Mouse (Mus musculus) midbrain, embryonic 13.5 days (tissue): ENCODE results near the gene Gnaq. TPM values are rescaled to one million over a fixed set of nuclear protein-coding genes. Genes with fewer than 3 reads are reported as not detected.
"Not testable (repeated sequence)": the region's sequence is repeated elsewhere in the genome, so short reads cannot be mapped to it uniquely, and the experiment has no call there.

Experiments
- ATAC-seq: fragments of 200-750 bp; cut with Nextera tagmentation; 2 replicates; pipeline ENCODE4 v1.8.0; 2017; ENCODE audit warnings: mild to moderate bottlenecking, moderate TSS enrichment, moderate library complexity
- H3K27ac ChIP-seq: fragments of 300-500 bp; sonication (generic); 2 replicates; pipeline ENCODE4 v1.5.1; 2015; ENCODE audit warnings: inconsistent platforms, mild to moderate bottlenecking, moderate library complexity
- H3K27me3 ChIP-seq: fragments of 300-500 bp; sonication (generic); 2 replicates; pipeline ENCODE4 v1.6.1; 2015; ENCODE audit warnings: mild to moderate bottlenecking, inconsistent platforms
- H3K36me3 ChIP-seq: fragments of 300-500 bp; sonication (generic); 2 replicates; pipeline ENCODE4 v1.6.1; 2015; ENCODE audit warnings: mild to moderate bottlenecking, inconsistent platforms
- H3K4me1 ChIP-seq: fragments of 300-500 bp; sonication (generic); replicated peaks from 2 replicates; pipeline ENCODE4 v1.6.1; 2015; ENCODE audit warnings: inconsistent platforms
- H3K4me2 ChIP-seq: fragments of 300-500 bp; sonication (generic); replicated peaks from 2 replicates; pipeline ENCODE4 v1.6.1; 2015; ENCODE audit warnings: moderate library complexity, mild to moderate bottlenecking, inconsistent platforms
- H3K4me3 ChIP-seq: fragments of 300-500 bp; sonication (generic); replicated peaks from 2 replicates; pipeline ENCODE4 v1.5.1; 2015; ENCODE audit warnings: mild to moderate bottlenecking, inconsistent platforms
- H3K9ac ChIP-seq: fragments of 300-500 bp; sonication (generic); replicated peaks from 2 replicates; pipeline ENCODE4 v1.6.1; 2015; ENCODE audit warnings: mild to moderate bottlenecking, inconsistent platforms
- H3K9me3 ChIP-seq: fragments of 300-500 bp; sonication (generic); 2 replicates; pipeline ENCODE4 v1.6.1; 2016; ENCODE audit warnings: mild to moderate bottlenecking, inconsistent platforms
- WGBS: fragments of 180-500 bp; shearing (Covaris S2); methylation state at CpG from one replicate; pipeline ENCODE4 v1.1.7; 2015; 5-methylcytosine and 5-hydroxymethylcytosine counted together
- polyA plus RNA-seq: library from polyadenylated mRNA; unstranded; fragments of >200 nt; fragmentation: Nextera tagmentation; extraction: Ambion mirVana; gene quantifications from 2 replicates; pipeline ENCODE4 v1.2.1, GENCODE M21; 2015

The Gnaq gene
- 79.8 and 82.7 TPM in 2 replicates for polyA plus RNA-seq

DNA sequence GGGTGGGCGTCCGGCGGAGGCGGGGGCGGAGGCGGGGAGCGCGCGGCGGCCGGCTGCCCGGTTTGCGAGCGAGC lies at the start of gene Gnaq:
Gnaq (plus strand) TSS at position 41 of the 74 bp plus-strand sequence.
- Histone ChIP-seq H3K9me3 (no peaks in the 10 kb centered on the region), H3K27ac (peak within 1 kb of the TSS; percentile 100), H3K4me2 (peak within 1 kb of the TSS; percentile 75), H3K36me3 (no peaks in the 10 kb centered on the region), H3K4me3 (peak within 1 kb of the TSS; percentile 92), H3K4me1 (peaks cover 33% of the 10 kb centered on the region), H3K27me3 (no peaks in the 10 kb centered on the region), H3K9ac (peak within 1 kb of the TSS; percentile 99)
- no CpG with 5 or more reads among the region's 14 CpGs for WGBS
- no peak for ATAC-seq

DNA sequence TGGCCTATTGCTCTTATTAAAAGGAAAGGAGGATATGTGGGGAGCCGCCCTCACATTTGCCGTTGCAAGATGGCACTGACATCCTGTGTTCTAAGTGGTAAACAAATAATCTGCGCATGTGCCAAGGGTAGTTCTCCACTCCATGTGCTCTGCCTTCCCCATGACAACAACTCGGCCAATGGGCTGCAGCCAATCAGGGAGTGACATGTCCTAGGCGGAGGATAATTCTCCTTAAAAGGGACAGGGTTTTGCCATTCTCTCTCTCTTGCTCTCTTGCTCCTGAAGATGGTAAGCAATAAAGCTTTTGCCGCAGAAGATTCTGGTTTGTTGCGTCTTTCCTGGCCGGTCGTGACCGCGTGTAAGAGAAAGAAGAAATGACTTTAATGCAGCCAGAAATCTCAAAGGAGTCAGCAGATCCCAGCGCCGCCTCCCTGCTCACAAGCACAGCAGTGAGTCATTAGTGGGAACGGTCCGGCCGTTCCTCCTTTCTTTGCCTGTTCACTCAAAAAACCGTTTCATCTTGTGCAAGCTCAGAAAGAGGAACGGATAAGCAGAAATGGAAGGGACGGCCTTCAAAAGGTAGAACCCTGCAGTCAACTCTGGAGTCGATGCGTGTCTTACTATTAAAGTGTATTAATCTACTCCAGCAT lies 48.5 kb upstream of the Gnaq start:
- not testable (repeated sequence) for H3K9ac ChIP-seq, H3K27ac ChIP-seq, H3K9me3 ChIP-seq, H3K4me2 ChIP-seq, ATAC-seq, H3K27me3 ChIP-seq, H3K36me3 ChIP-seq, H3K4me3 ChIP-seq, H3K4me1 ChIP-seq
- 91% methylated on average over 21 of the region's 21 CpGs for WGBS

DNA sequence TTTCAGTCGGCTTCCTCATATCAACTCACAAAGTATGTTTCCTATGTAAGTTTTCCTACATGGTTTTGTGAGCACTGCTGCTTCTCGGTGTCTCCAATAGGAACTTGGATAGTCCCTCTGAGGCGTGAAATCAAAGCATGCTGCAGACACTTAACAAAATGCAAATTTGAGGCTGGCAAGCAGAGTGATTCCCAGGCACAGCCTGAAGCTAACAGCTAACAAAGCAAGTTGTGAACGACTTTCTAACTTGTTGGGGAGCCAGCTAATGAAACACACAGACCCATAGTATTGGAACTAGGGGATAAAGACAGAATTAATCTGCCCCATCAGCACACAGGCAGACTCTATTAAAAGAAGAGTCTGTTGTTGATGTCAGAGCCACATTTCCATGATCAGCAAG lies 47.4 kb upstream of the Gnaq start:
- 56% methylated on average over 4 of the region's 4 CpGs for WGBS
- Histone ChIP-seq H3K36me3 (no peaks in the 10 kb centered on the region), H3K4me3 (no peak overlapping the region), H3K9ac (no peak overlapping the region), H3K9me3 (peaks cover 2% of the 10 kb centered on the region; the same call in 1 of the 2 replicates), H3K4me2 (no peak overlapping the region), H3K27me3 (no peaks in the 10 kb centered on the region), H3K4me1 (no peaks in the 10 kb centered on the region), H3K27ac (no peak overlapping the region)
- ATAC-seq, result no peak

- H3K4me3 ChIP-seq, result no peak overlapping the region
- no peaks in the 10 kb centered on the region for H3K4me1 ChIP-seq
- H3K27me3 ChIP-seq, result no peaks in the 10 kb centered on the region
- H3K36me3 ChIP-seq, result no peaks in the 10 kb centered on the region
- no peak for ATAC-seq
- no peaks in the 10 kb centered on the region for H3K9me3 ChIP-seq
- no peak overlapping the region for H3K9ac ChIP-seq
- no peak overlapping the region for H3K27ac ChIP-seq
- no peak overlapping the region for H3K4me2 ChIP-seq
Observed at GRCm38 (mm10) chr19:16086154-16086553, 46.5 kb upstream of the Gnaq start.

- no peak overlapping the region for H3K9ac ChIP-seq
- no peaks in the 10 kb centered on the region for H3K36me3 ChIP-seq
- H3K4me3 ChIP-seq, result no peak overlapping the region
- no peak overlapping the region for H3K4me2 ChIP-seq
- ATAC-seq, result no peak
- H3K4me1 ChIP-seq, result no peaks in the 10 kb centered on the region
- H3K27me3 ChIP-seq, result no peaks in the 10 kb centered on the region
- no peak overlapping the region for H3K27ac ChIP-seq
- no peaks in the 10 kb centered on the region for H3K9me3 ChIP-seq
Observed at GRCm38 (mm10) chr19:16086581-16086980, 46.0 kb upstream of the Gnaq start.

GRCm38 (mm10) chr19:16087391-16087790 lies 45.2 kb upstream of the Gnaq start:
- Histone ChIP-seq H3K4me1 (no peaks in the 10 kb centered on the region), H3K36me3 (no peaks in the 10 kb centered on the region), H3K4me2 (no peak overlapping the region), H3K27ac (no peak overlapping the region), H3K4me3 (no peak overlapping the region), H3K9me3 (no peaks in the 10 kb centered on the region), H3K27me3 (no peaks in the 10 kb centered on the region), H3K9ac (no peak overlapping the region)
- no peak for ATAC-seq

DNA sequence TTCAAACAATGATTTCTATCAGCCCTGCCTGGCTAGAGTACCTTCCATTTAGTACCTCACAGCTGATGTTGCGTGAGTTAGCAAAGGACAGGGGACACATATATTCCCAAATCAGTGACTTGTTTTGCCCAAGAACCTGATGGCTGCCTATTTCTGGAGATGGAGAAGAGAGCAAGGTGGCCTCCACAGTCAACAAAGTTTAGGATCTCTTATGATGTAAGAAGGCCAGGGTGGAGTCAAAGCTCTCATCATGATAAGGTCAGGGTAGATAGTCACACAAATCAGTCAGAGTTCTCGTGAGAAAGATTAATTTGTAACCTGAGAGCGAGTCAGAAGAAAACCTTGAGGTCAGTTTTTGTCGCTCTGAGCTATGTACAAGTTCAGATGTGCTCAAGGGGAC lies 39.0 kb upstream of the Gnaq start:
- Histone ChIP-seq H3K36me3 (no peaks in the 10 kb centered on the region), H3K27ac (no peak overlapping the region), H3K4me3 (no peak overlapping the region), H3K4me2 (no peak overlapping the region), H3K9me3 (0 out of 2 replicates have a peak, but pooled peaks cover 13% of the 10 kb centered on the region), H3K4me1 (no peaks in the 10 kb centered on the region), H3K27me3 (no peaks in the 10 kb centered on the region), H3K9ac (no peak overlapping the region)
- no peak for ATAC-seq
- WGBS, result 87% methylated on average over 4 of the region's 4 CpGs

- no peak for ATAC-seq
- no peaks in the 10 kb centered on the region for H3K27me3 ChIP-seq
- no peaks in the 10 kb centered on the region for H3K9me3 ChIP-seq
- no peaks in the 10 kb centered on the region for H3K4me1 ChIP-seq
- WGBS, result 86% methylated on average over 3 of the region's 3 CpGs
- no peaks in the 10 kb centered on the region for H3K36me3 ChIP-seq
- H3K9ac ChIP-seq, result no peak overlapping the region
- H3K4me2 ChIP-seq, result no peak overlapping the region
- H3K4me3 ChIP-seq, result no peak overlapping the region
- no peak overlapping the region for H3K27ac ChIP-seq
Observed at GRCm38 (mm10) chr19:16109901-16110300, 22.7 kb upstream of the Gnaq start.

- Histone ChIP-seq H3K27me3 (no peaks in the 10 kb centered on the region), H3K36me3 (no peaks in the 10 kb centered on the region), H3K4me3 (no peak overlapping the region), H3K4me2 (no peak overlapping the region), H3K27ac (no peak overlapping the region), H3K9ac (no peak overlapping the region), H3K9me3 (no peaks in the 10 kb centered on the region), H3K4me1 (no peaks in the 10 kb centered on the region)
- WGBS, result 86% methylated on average over 3 of the region's 3 CpGs
- no peak for ATAC-seq
Observed at GRCm38 (mm10) chr19:16110670-16111069, 22.0 kb upstream of the Gnaq start.

DNA sequence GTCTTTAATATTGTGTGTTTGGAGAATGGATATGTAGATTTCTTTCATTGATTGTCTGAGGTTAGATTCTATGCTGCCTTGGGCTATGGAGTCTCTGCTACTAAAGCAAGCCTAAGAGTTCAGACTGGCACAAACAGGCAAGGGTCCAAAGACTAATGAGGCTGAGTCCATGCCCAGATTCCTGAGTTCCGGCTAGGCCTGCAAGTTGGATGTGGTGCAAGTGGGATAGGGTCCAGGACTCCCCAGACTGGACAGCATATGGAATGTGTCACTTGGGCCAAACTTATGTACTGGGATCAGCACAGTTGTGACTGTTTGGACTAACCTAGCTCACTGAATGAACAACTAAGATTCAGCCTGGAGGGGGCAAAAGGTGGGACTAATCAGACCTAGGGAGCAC lies 19.3 kb upstream of the Gnaq start:
- Histone ChIP-seq H3K9ac (no peak overlapping the region), H3K27ac (no peak overlapping the region), H3K36me3 (no peaks in the 10 kb centered on the region), H3K9me3 (no peaks in the 10 kb centered on the region), H3K4me1 (no peaks in the 10 kb centered on the region), H3K27me3 (no peaks in the 10 kb centered on the region), H3K4me3 (no peak overlapping the region), H3K4me2 (no peak overlapping the region)
- ATAC-seq, result no peak
- WGBS, result 81% methylated on average over 1 of the region's 1 CpGs

DNA sequence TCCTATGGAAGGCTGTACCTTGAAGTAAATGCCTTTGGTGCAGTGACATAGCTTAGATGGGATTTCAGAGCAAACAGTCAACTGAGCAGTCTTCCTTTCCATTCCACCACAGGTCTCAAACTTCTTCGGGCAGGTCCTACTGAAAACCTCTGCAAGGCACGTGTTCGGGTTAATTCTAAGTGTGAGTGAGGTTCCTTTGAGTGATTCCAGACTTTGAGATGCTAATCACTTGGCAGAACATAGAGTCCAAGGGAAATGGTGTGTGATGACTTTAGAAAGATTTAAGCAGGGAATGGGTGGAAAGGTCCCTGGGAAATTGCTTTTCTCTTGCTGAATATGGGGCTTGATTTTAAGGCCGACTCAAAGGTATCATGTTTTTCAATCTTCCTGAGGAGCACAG lies 14.2 kb upstream of the Gnaq start:
- no peak for ATAC-seq
- WGBS, result 79% methylated on average over 4 of the region's 4 CpGs
- no peak overlapping the region for H3K4me3 ChIP-seq

GRCm38 (mm10) chr19:16121301-16121700 lies 11.3 kb upstream of the Gnaq start:
- Histone ChIP-seq H3K4me2 (no peak overlapping the region), H3K27ac (no peak overlapping the region), H3K27me3 (no peaks in the 10 kb centered on the region), H3K36me3 (no peaks in the 10 kb centered on the region), H3K4me1 (no peaks in the 10 kb centered on the region), H3K9me3 (no peaks in the 10 kb centered on the region), H3K4me3 (no peak overlapping the region), H3K9ac (no peak overlapping the region)
- no peak for ATAC-seq
- 63% methylated on average over 2 of the region's 2 CpGs for WGBS

More for the DNA sequence above, 14.2 kb upstream of the Gnaq start:
- Histone ChIP-seq H3K4me1 (no peaks in the 10 kb centered on the region), H3K9ac (no peak overlapping the region), H3K36me3 (no peaks in the 10 kb centered on the region), H3K27ac (no peak overlapping the region), H3K27me3 (no peaks in the 10 kb centered on the region), H3K4me2 (no peak overlapping the region), H3K9me3 (no peaks in the 10 kb centered on the region)

DNA sequence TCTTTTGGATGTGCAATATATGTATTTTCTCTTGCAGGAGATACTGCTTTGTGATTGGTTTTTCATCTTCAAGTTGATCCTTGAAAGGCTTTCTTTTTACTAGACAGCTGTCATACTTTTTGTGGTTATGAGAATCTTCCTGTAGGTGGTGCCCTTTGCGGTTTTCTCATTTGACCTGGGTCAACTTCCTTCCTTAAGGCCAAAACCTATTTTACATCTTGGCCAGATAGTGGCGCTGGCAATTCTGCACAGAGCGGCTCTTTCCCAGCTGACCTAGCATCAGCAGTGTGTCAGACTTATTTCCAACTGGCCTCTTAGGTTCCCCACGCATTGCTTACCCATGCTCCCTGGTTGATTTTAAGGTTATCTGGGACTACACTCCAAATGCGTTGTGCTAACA lies 3.9 kb upstream of the Gnaq start:
- ATAC-seq, result no peak
- no peaks in the 10 kb centered on the region for H3K27me3 ChIP-seq
- H3K27ac ChIP-seq, result no peak overlapping the region
- H3K9me3 ChIP-seq, result no peaks in the 10 kb centered on the region
- H3K36me3 ChIP-seq, result no peaks in the 10 kb centered on the region
- peaks cover 3% of the 10 kb centered on the region for H3K4me1 ChIP-seq
- no peak overlapping the region for H3K9ac ChIP-seq
- no peak overlapping the region for H3K4me3 ChIP-seq
- H3K4me2 ChIP-seq, result no peak overlapping the region
- WGBS, result 49% methylated on average over 5 of the region's 5 CpGs
